13 mouse cellular contexts compared by ENCODE assay signal in genomic region chr9:59706850-59707825, GRCm38 (mm10). TPM values are rescaled to one million over a fixed set of nuclear protein-coding genes. Genes with fewer than 3 reads are reported as not detected.
DNase-seq lines count a peak whose midpoint lies in the region; ATAC-seq lines count a peak whose summit lies in the region.
"Had no signal": no experiment of that assay in that cellular context is flagged by ENCODE, and none has a peak within 500 bp of the region (broad histone marks: within the 10 kb centered on the region; RNA-seq: fewer than 3 reads in every experiment).

No protein-coding gene starts in this region.

- H3K4me2 ChIP-seq in kidney, embryonic 16.5 days (replicated peaks; ENCODE audit: low read depth, low read length): no peak overlapping the region
- H3K4me2 ChIP-seq in lung, embryonic 15.5 days: no peak overlapping the region
- H3K4me2 ChIP-seq in stomach, embryonic 16.5 days (ENCODE audit: low read depth, low read length): no peak overlapping the region
- H3K4me2 ChIP-seq: heart, embryonic 12.5 days; hindbrain, embryonic 15.5 days; liver, embryonic 13.5 days had no signal

- no peaks in the 10 kb centered on the region for H3K4me1 ChIP-seq in kidney, embryonic 16.5 days (ENCODE audit: insufficient read depth, low read length)
- H3K4me1 ChIP-seq in lung, embryonic 15.5 days: peaks cover 36% of the 10 kb centered on the region
- peaks cover 6% of the 10 kb centered on the region for H3K4me1 ChIP-seq in stomach, embryonic 16.5 days (ENCODE audit: control insufficient read depth, insufficient read depth, low read length)
- H3K4me1 ChIP-seq: hindbrain, embryonic 15.5 days; liver, embryonic 13.5 days had no signal

- intact Hi-C loops in left cerebral cortex, postnatal 25 days (cut with DNase I): no loop called here

- ATAC-seq in kidney, embryonic 16.5 days (ENCODE audit: low FRiP score, low TSS enrichment): no peak
- 0 out of 2 replicates have a peak, but pooled peaks have one; percentile 38 for ATAC-seq in lung, embryonic 15.5 days (ENCODE audit: borderline replicate concordance, extremely low read depth, low FRiP score, low TSS enrichment)
- ATAC-seq in stomach, embryonic 16.5 days (ENCODE audit: insufficient read depth, low FRiP score): peak; percentile 31; the same call in 1 of the 2 replicates

- H3K27ac ChIP-seq in kidney, embryonic 16.5 days (ENCODE audit: low read length): no peak overlapping the region
- peak overlapping the region; percentile 89 for H3K27ac ChIP-seq in lung, embryonic 15.5 days
- H3K27ac ChIP-seq in stomach, embryonic 16.5 days (ENCODE audit: low read length): peak overlapping the region; percentile 8; the same call in 1 of the 2 replicates
- H3K27ac ChIP-seq: hindbrain, embryonic 15.5 days; liver, embryonic 13.5 days had no signal

- H3K36me3 ChIP-seq in kidney, embryonic 16.5 days (ENCODE audit: insufficient read depth, low read length): no peaks in the 10 kb centered on the region
- no peaks in the 10 kb centered on the region for H3K36me3 ChIP-seq in lung, embryonic 15.5 days
- H3K36me3 ChIP-seq in stomach, embryonic 16.5 days (ENCODE audit: control insufficient read depth, insufficient read depth, low read length): no peaks in the 10 kb centered on the region
- H3K36me3 ChIP-seq: heart, embryonic 12.5 days; hindbrain, embryonic 15.5 days; liver, embryonic 13.5 days had no signal

- H3K27me3 ChIP-seq in kidney, embryonic 16.5 days (ENCODE audit: insufficient read depth, low read length): no peaks in the 10 kb centered on the region
- no peaks in the 10 kb centered on the region for H3K27me3 ChIP-seq in lung, embryonic 15.5 days
- no peaks in the 10 kb centered on the region for H3K27me3 ChIP-seq in stomach, embryonic 16.5 days (ENCODE audit: control insufficient read depth, insufficient read depth, low read length)
- H3K27me3 ChIP-seq: heart, embryonic 12.5 days; hindbrain, embryonic 15.5 days had no signal

- H3K9me3 ChIP-seq in kidney, embryonic 16.5 days (ENCODE audit: low read length): no peaks in the 10 kb centered on the region
- no peaks in the 10 kb centered on the region for H3K9me3 ChIP-seq in lung, embryonic 15.5 days
- H3K9me3 ChIP-seq in stomach, embryonic 16.5 days (replicated peaks; ENCODE audit: control insufficient read depth, low read length): no peaks in the 10 kb centered on the region
- H3K9me3 ChIP-seq: heart, embryonic 12.5 days; hindbrain, embryonic 15.5 days; liver, embryonic 13.5 days had no signal

- DNase-seq in kidney, adult 18-20 months: peak; percentile 42
- DNase-seq in R1 (ENCODE audit: low read depth, low spot score): peak; percentile 90
- no peak for DNase-seq in left cerebral cortex, postnatal 25 days (ENCODE audit: low spot score in 2 of 2)
- no peak for DNase-seq in ovary, postnatal 14 days (ENCODE audit: low spot score)
- DNase-seq in frontal cortex, postnatal 36 days (ENCODE audit: low spot score in 2 of 2): no peak
- DNase-seq: liver, embryonic 13.5 days; retina, postnatal 1 day had no signal

- WGBS in kidney, embryonic 16.5 days: 50% methylated on average over 10 of the region's 10 CpGs
- 32% methylated on average over 10 of the region's 10 CpGs for WGBS in lung, embryonic 15.5 days
- 39% methylated on average over 10 of the region's 10 CpGs for WGBS in stomach, embryonic 16.5 days

- H3K4me3 ChIP-seq in kidney, embryonic 16.5 days (ENCODE audit: low read length): no peak overlapping the region
- no peak overlapping the region for H3K4me3 ChIP-seq in lung, embryonic 15.5 days
- H3K4me3 ChIP-seq in stomach, embryonic 16.5 days (replicated peaks; ENCODE audit: low read length): no peak overlapping the region
- H3K4me3 ChIP-seq: erythroblast, embryonic 14.5 days; heart, embryonic 12.5 days; hindbrain, embryonic 15.5 days; liver, embryonic 13.5 days had no signal

- H3K9ac ChIP-seq in kidney, embryonic 16.5 days (replicated peaks; ENCODE audit: low read length): no peak overlapping the region
- no peak overlapping the region for H3K9ac ChIP-seq in lung, embryonic 15.5 days
- no peak overlapping the region for H3K9ac ChIP-seq in stomach, embryonic 16.5 days (ENCODE audit: low read length)
- H3K9ac ChIP-seq: heart, embryonic 12.5 days; hindbrain, embryonic 15.5 days; liver, embryonic 13.5 days had no signal

RNA-seq across cellular contexts. Expression of gene Gramd2, which starts 27.2 kb away (rescaled TPM):
- polyA plus RNA-seq in kidney, embryonic 16.5 days (2015; fragmentation: Nextera tagmentation; extraction: Ambion mirVana): 1.4 and 1.5 TPM in 2 replicates
- 5.4 and 6.2 TPM in 2 replicates for polyA plus RNA-seq in lung, embryonic 15.5 days (2015; fragmentation: Nextera tagmentation; extraction: Ambion mirVana)
- polyA plus RNA-seq in stomach, embryonic 16.5 days (2015; fragmentation: Nextera tagmentation; extraction: Ambion mirVana): 2.2 and 3.6 TPM in 2 replicates
- 10 to 100 TPM in 1 of 2 experiments, 1 to 10 TPM in 1; 9.9 to 10.7 TPM for total RNA-seq in left cerebral cortex, postnatal 25 days (2021)
- polyA plus RNA-seq: erythroblast, embryonic 14.5 days had no signal

RNA-seq across cellular contexts. Expression of gene Senp8, which starts 43.4 kb away (rescaled TPM):
- polyA plus RNA-seq in kidney, embryonic 16.5 days (2015; fragmentation: Nextera tagmentation; extraction: Ambion mirVana): 11.9 and 13.2 TPM in 2 replicates
- 10.0 and 10.1 TPM in 2 replicates for polyA plus RNA-seq in lung, embryonic 15.5 days (2015; fragmentation: Nextera tagmentation; extraction: Ambion mirVana)
- 7.6 and 10.7 TPM in 2 replicates for polyA plus RNA-seq in stomach, embryonic 16.5 days (2015; fragmentation: Nextera tagmentation; extraction: Ambion mirVana)
- 1 to 10 TPM; 8.8 to 8.9 TPM for total RNA-seq in left cerebral cortex, postnatal 25 days (2021)

RNA-seq across cellular contexts. Expression of gene Myo9a, which starts 43.6 kb away (rescaled TPM):
- polyA plus RNA-seq in kidney, embryonic 16.5 days (2015; fragmentation: Nextera tagmentation; extraction: Ambion mirVana): 17.3 and 18.2 TPM in 2 replicates
- polyA plus RNA-seq in lung, embryonic 15.5 days (2015; fragmentation: Nextera tagmentation; extraction: Ambion mirVana): 13.2 and 13.3 TPM in 2 replicates
- polyA plus RNA-seq in stomach, embryonic 16.5 days (2015; fragmentation: Nextera tagmentation; extraction: Ambion mirVana): 13.8 and 15.0 TPM in 2 replicates
- 10 to 100 TPM; 71.6 to 73.8 TPM for total RNA-seq in left cerebral cortex, postnatal 25 days (2021)

RNA-seq across cellular contexts. Expression of gene Pkm, which starts 51.0 kb away (rescaled TPM):
- 1,434 and 1,451 TPM in 2 replicates for polyA plus RNA-seq in kidney, embryonic 16.5 days (2015; fragmentation: Nextera tagmentation; extraction: Ambion mirVana)
- polyA plus RNA-seq in lung, embryonic 15.5 days (2015; fragmentation: Nextera tagmentation; extraction: Ambion mirVana): 1,403 and 1,442 TPM in 2 replicates
- polyA plus RNA-seq in stomach, embryonic 16.5 days (2015; fragmentation: Nextera tagmentation; extraction: Ambion mirVana): 1,032 and 1,108 TPM in 2 replicates
- total RNA-seq in left cerebral cortex, postnatal 25 days (2021): 1,000 to 10,000 TPM; 1,173 to 1,205 TPM

Comparison
In these comparisons a context has a peak if more than half of its experiments do, and no peak if none do; other contexts are left out.
1. DNase-seq: peak in kidney, adult 18-20 months (single experiment) and R1 (single experiment); none in left cerebral cortex, postnatal 25 days (0 of 2), ovary, postnatal 14 days (single experiment) and frontal cortex, postnatal 36 days (0 of 2).